Mouse (Mus musculus): ENCODE results near the gene Ebi3. TPM values are rescaled to one million over a fixed set of nuclear protein-coding genes. Genes with fewer than 3 reads are reported as not detected.
"Not testable (repeated sequence)": the region's sequence is repeated elsewhere in the genome, so short reads cannot be mapped to it uniquely, and the experiment has no call there.

Gene Ebi3
- under 1 TPM; 0.61 to 0.71 TPM for total RNA-seq (2021)

DNA sequence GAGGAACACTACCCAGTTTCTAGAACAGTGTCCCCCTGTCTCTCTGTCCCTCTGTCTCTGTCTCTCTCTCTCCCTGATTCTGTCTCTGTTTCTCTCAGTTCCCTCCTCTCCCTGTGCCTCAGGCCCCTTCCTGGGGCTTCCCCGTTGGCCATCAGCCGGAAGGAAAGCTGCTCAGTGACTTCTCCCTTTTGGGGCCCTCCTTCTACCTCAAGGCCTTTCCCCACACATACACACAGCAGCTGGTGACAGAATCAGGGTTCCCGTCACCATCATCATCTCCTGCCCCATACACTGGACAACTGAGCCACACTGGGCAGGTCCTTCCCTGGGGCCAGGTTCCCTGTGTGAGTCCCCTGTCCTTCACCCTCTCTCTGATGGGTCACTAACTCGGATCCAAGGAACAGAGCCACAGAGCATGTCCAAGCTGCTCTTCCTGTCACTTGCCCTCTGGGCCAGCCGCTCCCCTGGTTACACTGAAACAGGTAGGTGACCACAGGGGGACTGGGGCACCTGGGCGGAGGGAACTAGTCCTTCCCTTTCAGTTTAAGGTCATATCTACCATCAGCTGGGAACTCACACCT lies at the start of gene Ebi3:
TSS of gene Ebi3 (plus strand) at position 194 of the 581 bp plus-strand sequence.
- no peak for DNase-seq

DNA sequence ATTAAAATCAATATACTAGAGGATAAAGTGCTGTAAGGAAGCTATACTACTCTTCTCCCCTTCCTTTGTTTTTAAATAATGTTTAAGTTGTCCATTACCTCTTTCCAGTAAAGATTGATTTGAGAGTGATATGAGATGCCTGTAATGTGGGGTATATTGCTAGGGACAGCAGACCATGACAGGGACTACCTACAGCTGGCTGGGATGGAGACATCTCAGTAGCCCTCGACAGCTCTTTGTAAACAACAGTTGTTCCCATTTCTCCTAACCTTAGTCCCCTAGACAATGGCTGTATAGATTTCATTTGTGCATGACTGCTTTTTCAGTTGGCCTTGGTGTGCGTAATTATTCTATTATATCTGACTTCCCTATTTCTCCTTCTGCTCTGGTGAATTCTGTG lies 49.4 kb upstream of the Ebi3 start:
- DNase-seq = no peak

DNA sequence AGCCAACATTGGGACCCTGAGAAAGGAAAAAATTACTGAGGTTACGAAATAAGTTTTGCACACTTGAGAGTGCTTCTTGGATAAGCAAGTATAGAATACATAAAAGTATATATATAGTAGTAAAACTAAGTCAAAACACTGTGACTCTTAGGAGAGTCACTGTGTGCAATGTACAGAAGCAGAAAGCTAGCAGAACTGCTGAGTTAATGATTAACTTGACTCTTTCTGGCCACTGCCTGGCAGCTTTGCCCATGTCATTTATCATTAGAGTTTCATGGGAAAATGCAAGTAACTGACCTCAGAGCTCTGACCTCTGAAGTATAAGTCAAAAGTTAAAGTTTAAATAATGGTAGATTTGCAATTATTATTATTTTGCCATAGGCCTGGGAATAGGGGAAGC lies 48.8 kb upstream of the Ebi3 start:
- DNase-seq = no peak

DNA sequence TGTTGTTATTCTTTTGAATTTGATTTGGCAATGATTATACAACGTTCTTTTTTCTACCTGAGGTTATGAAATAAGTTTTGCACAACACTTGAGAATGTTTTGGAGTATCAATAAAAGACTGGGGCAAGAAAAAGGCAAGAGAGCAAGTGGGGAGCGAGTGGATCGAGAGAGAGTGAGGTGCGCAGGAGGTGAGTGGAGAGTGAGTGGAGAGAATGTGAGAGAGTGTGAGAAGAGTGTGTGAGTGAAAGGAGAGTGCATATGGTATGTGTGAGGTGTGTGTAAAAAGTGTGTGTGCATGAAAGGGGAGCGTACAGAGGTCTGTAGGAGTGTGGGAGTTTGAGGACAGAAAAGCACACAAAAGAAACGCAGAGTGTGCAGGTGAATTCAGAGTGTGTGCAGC lies 48.3 kb upstream of the Ebi3 start:
- no peak for DNase-seq

DNA sequence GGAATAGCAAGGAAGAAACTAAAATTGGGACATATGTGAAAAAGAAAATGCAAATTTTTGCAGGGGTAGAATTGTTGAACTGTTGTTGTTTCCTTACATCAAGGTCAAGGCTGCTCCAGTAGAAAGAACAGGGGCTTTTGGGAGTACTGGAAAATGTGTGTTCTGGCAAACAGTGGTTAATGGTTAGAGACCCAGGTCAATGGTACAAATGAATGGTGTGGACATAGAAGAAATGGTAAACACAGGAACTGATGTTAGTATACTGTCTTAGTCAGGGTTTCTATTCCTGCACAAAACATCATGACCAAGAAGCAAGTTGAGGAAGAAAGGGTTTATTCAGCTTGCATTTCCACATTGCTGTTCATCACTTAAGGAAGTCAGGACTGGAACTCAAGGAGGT lies 45.8 kb upstream of the Ebi3 start:
- DNase-seq = no peak

DNA sequence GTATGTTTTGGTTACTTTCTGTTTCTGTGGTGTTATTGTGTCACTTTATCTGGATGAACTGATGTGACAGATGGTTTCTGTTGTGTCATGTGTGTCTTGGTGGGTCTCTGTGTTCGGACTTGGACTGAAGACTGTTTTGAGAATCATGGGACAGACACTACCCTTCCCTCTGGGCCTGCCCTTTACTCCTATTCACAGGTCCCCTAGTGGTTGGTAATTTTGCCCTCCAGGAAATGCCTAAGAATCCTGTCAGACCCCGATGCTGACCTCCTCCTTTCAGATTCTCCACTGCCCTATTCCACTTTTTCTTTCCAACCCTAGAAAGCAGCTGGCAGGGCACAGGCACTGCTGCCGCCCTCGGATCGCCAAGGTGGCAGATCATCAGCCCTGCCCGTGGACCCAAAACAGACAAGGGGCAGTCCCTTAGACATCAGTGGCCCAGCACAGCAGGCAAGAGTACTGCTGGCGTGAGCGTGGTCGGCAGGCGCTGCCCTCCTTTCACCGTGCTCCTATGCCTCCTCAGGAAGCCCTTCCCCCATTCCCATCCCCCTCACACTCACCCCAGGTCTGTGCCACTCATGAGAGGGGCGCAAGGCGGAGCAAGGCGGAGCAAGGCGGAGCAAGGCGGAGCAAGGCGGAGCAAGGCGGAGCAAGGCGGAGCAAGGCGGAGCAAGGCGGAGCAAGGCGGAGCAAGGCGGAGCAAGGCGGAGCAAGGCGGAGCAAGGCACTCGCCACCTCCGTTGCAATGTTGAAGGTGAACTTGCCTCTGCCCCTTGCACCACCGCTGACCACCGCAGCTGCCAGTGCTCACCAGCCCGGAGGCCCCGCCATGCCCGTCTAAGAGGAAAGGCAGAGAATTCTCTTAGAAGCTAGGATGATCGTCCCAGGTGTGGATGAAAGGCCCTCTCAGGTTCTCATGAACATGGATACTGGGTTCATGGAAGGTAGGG lies 20.6 kb upstream of the Ebi3 start:
- peak; percentile 38 for DNase-seq

DNA sequence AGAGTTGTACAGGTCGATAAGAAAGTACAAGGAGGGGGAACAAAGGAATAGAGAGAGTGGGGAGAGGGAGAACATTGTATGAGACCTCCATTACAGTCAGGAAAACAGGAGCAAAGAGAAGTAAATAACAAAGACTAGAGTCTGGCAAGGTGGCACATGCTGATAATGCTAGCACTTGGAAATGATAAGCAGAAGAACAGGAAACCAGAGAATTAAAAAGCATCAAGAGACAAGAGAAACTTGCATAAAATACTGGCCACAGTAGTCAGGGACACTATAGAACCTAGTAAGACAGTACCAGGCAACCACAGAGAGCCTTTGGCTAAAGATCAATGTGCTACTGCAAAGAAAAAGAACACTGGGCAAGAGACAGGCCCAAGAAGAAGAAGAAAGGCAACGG lies 19.8 kb upstream of the Ebi3 start:
- no peak for DNase-seq

DNA sequence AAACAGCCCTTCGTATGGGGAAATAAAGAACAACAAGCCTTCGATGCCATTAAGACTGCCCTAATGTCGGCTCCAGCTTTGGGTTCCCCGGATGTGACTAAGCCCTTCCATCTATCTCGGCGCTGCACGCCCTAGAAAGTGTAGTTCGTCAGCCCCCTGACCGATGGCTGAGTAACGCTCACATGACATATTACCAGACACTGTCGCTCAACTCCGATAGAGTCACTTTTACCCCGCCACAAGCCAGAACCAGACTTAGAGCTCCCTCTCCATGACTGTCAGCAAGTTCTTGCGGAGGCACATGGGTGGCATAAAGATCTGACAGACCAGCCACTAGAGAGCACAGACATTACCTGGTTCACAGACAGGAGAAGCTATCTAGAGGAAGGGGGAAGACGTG lies 19.2 kb upstream of the Ebi3 start:
- no peak for DNase-seq

DNA sequence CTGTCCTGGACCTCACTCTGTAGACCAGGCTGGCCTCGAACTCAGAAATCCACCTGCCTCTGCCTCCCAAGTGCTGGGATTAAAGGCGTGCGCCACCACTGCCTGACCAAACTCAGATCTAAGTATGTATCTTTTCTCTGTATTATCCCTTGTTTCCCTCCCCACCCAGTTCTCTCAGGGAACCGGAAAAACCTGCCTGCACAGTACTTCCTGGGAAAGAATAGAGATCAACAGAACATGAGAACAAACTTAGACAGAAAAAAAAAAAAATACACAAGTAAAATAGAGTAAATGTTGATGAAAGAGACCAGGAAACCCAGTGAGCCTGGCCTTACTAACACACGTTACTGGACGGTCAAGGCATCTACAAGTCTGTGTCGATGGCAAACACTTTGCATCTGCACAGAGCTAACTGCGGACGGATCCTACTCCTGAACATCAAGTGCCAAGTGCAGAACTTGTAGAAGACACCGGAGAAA lies 8.0 kb upstream of the Ebi3 start:
- not testable (repeated sequence) for DNase-seq

DNA sequence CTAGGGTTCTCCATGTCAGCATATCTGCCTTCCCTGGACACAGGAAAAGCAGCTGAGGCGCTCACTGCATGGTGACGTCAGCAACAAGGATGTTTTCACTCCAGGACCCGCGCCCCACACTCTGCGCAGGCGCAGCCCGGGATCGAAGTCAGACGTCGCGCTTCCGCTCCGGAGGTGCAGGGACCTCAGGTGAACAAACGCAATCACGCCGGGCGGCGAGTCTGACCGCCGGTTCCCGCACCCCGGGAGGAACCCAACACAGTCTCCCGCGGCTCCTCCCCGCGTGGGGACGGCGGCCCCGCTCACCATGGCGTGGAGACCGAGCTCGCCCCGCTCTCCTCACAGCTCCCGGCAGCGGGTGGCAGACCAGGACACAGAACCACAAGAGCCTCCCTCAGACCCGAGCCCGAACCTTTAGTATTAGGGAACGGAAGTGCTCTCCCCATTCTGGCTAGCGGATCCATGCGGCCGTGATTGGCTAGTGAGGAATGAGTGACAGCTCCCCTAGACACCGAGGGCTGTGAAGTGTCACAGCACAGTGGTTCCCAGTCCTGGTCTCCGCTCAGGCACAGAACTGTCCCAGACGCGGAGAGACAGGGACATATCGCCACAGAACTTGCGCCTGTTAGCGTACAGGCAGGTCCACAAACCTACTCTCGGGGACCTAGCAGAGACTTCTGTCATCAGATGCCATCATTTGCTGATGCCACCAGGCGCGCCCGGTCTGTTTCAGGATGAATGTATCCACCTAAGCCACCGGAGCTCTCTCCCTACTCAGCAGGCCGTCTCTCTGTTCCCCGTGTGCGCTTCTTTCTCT lies 7.4 kb upstream of the Ebi3 start:
- DNase-seq = peak; percentile 94

DNA sequence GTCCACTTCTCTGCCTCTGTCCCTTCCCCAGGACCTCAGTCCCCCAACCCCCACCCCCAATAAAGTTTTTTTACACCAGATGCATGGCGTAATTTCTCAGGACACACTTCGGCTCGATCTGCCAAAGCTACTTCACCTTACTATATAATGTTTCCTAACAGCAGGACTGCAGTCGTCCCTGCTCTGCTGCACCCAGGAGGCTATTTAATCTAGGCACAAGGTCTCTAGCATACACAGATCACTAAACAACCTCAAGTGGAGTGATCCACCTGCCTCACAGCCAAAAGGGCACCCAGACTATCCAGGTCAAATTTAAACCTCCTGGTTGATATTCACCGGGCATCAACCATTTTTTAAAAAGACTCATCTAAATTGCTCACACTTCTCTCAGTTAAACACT lies 6.7 kb upstream of the Ebi3 start:
- DNase-seq = no peak

DNA sequence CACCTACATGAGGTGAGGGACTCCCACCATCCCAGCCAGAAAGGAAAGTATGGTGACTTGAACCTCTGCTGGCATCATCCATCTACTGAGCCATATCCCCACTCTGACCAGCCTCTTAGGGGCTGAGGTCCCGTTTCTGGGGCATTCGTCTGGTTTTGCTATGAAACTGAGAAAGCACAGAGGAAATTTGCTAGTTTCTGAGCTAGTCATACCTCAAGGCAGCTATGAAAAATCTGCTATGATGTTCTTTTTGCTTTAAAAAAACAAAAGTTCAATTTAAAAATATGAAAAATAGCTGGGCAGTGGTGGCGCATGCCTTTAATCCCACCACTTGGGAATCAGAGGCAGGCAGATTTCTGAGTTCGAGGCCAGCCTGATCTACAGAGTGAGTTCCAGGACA lies 3.8 kb upstream of the Ebi3 start:
- DNase-seq = no peak

DNA sequence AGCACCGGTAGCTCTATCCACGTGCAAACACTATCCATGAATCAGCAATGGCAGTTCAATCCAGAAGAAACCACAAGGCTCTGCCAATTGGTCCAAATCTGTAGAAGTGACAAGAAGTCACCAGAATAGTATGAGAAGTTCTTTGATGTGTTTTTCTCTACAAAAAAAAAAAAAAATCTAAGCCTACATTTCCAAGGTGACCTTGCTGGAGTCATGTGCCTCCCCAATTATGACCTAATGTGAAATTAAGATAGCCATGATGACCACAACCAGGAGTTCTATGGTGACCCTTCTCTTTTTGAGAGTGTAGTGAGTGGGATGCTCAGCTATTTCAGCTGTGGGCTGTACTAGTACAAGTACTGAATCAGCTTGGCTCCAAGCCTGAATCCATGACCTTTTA lies 3.0 kb upstream of the Ebi3 start, which contains the start of gene Zfp119b:
TSS of gene Zfp119b (minus strand) at position 101 of the 400 bp plus-strand sequence.
- DNase-seq = no peak

DNA sequence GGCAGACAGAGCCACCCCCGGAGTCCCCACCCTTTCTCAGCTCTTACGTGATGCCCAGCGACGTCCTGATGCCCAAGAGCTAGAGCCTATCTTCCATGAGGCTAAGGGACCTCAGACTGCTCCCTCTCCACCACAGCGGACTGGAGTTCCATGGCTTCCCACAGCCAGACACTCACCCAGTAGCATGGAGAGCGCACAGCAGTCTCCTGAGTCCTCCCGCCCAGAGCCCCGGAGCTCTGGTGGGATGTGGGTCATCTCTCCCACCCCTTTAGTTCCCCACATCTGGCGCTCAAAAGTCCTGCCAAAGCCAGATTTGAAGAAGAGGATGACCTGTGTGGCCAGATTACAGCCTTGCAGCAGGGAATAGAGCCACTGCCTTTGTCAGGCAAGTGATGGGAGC lies 1.8 kb upstream of the Ebi3 start:
- DNase-seq = no peak

DNA sequence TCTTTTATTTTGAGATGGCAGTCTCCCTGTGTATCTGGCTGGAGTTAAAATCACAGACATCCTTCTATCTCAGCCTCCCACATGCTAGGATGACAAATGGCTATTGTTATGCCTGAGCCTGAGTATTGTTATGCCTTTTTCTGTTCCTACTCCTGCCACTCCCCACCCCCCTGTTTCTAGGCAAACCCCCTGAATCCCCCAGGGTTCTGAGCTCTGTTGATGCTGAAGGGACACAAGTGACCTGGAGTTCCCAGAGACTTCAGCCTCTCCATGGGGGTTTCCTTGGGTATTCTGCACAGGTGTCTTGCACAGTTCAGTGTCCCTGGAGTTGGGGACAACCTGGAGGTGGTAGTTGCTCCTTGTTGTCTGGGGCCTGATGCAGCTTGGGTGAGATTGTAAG lies 399 bp upstream of the Ebi3 start:
- no peak for DNase-seq

DNA sequence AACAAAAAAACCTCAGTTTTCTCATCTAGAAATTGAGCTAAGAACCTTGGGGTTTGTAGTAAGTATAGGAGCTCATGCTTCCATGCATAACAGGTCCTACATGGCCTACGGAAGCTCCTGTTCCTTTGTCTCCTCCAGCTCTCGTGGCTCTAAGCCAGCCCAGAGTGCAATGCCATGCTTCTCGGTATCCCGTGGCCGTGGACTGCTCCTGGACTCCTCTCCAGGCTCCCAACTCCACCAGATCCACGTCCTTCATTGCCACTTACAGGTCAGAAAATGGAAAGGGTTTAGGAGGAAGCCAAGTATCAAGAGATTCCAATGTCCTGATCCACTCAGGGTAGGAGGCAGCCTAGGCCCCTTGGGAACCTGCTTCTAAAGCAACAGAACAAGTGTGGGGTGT lies 1.3 kb downstream of the Ebi3 start:
- no peak for DNase-seq

DNA sequence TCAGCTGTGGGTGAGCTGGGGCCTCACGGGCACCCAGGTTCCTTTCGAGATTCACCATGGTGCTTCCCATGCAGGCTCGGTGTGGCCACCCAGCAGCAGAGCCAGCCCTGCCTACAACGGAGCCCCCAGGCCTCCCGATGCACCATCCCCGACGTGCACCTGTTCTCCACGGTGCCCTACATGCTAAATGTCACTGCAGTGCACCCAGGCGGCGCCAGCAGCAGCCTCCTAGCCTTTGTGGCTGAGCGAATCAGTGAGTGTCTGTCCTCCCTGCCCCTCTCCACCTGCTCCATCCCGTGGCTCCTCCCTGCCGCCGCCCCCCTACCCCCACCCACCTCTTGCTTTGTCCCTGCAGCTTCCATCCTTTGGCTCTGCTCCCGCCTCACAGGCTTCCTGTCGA lies 1.8 kb downstream of the Ebi3 start:
- no peak for DNase-seq

DNA sequence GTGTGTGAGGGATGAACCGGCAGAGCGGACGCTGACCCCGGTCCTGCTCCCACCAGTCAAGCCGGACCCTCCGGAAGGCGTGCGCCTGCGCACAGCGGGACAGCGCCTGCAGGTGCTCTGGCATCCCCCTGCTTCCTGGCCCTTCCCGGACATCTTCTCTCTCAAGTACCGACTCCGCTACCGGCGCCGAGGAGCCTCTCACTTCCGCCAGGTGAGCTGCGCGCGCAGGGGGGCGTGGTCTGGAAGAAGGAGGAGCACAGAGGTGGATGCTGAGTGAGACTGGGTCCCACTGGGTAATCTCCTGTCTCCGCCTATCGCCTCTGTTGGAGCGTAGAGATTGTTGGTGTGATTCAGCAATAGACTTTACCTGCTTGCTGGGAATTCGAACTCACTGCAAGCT lies 3.7 kb downstream of the Ebi3 start:
- DNase-seq = peak; percentile 53

DNA sequence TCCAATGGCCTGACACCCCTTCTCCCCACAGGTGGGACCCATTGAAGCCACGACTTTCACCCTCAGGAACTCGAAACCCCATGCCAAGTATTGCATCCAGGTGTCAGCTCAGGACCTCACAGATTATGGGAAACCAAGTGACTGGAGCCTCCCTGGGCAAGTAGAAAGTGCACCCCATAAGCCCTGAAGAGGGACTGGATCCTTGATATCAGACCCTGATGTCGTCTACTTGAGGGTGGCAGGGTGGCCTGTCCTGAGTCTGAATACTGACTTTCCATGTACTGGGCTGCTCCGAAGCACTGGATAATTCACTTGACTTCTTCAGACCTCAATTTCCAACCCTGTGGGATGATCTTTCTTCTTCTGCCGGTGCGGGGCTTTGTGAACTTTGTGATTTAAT lies 4.2 kb downstream of the Ebi3 start:
- DNase-seq = no peak

DNA sequence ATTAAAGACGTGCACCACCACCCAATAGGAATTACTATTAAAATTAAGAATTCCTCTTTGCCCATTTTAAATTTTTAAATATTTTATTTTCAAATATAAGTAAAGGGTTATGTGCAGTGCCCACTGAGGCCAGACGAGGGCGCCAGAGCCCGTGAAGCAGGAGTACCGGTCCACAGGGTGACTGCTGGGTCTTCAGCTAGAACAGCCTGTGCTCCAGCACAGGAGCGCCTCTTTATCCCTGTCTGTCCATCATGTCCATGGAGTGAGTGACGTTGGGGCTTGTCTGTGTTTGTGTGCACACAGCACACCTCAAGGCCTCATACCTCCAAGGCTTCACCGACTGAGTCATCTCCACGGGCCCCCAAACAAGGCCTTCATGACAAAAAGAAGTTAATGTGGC lies 4.7 kb downstream of the Ebi3 start:
- DNase-seq = peak; percentile 82

DNA sequence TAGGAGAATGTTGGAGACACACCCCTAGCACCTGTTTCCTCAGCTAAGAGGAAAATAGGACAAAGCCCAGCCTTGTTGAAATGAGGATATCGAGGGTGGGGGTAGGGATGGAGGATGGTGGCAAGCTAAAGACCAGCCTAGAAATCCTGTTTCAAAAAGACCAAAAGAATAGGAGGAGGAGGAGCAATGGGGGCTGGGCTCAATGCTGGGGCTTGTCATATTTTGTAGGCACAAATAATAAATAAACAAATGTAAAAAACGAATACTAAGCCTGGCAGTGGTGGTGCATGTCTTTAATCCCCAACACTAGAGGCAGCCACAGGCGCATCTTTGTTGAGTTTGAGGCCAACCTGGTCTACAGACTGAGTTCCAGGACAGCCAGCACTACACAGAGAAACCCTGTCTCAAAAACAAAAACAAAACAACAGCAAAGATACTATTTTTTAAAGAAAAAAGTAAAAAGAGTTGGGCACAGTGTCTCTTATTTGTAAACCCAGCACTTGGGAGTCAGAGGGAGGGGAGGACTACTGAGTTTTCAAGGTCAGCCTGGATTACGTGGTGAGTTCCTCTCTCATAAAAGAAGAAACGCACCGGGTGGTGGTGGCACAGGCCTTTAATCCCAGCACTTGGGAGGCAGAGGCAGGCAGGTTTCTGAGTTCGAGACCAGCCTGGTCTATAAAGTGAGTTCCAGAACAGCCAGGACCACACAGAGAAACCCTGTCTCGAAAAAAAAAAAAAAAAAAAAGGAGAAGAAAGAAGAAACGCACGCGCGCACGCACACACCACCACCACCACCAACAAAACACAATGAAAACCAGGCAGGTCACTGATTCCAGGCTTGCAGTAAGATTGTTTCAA lies 5.5 kb downstream of the Ebi3 start:
- no peak for DNase-seq

DNA sequence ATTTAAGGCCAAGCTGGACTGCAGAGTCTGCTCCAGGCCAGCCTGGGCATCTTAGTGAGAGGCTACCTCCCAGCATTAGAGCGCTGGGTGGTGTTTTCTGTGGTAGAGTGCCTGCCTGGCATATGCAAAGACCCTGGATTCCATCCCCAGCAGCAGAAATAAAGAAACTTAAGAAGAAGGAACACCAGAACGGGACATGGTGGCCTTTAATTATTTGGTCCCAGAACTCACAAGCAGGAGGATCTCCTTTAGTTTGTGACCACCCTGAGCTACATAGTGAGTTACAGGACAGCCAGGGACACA lies 6.1 kb downstream of the Ebi3 start:
- DNase-seq = no peak

Measured in heart, postnatal 4 days (tissue).